Mouse (Mus musculus) c-Kit-positive CD71-positive TER-119-negative erythroid progenitor cells, embryonic 14.5 days (primary cell): ENCODE results near the gene Gm9936.
"Not testable (repeated sequence)": the region's sequence is repeated elsewhere in the genome, so short reads cannot be mapped to it uniquely, and the experiment has no call there.

Experiments used
- DNase-seq: peaks from one replicate; pipeline ENCODE4 v3.0.0-alpha.2; 2013; ENCODE audit warnings: low read depth

Gm9936 gene

GRCm38 (mm10) chr5:114858582-114858981 lies at the start of gene Gm9936:
Gm9936 (minus strand) TSS chr5:114858682.
- DNase-seq: no peak

GRCm38 (mm10) chr5:114902413-114902812 lies 43.9 kb upstream of the Gm9936 start:
- no peak for DNase-seq

DNA sequence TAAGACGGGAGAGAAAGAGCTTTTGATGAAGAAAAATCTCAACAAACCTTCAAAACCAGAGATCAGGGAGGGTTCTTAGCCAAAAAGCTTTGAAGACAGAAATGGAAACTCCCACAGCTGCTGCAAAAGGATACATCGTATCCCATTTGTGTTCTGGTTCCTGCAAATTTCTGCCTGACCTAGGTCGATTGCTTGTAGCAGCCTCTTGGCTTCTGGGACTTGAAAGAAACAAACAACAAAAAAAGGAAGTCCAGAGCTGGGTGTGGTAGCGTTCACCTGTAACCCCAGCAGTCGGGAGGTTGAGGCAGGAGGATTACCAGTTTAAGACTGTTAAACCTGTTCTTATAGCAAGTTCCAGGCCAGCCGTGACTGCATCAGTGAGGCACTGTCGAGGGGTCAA lies 40.4 kb upstream of the Gm9936 start:
- no peak for DNase-seq

- no peak for DNase-seq
These were observed 38.9 kb upstream of the Gm9936 start for GRCm38 (mm10) chr5:114897374-114897793.

DNA sequence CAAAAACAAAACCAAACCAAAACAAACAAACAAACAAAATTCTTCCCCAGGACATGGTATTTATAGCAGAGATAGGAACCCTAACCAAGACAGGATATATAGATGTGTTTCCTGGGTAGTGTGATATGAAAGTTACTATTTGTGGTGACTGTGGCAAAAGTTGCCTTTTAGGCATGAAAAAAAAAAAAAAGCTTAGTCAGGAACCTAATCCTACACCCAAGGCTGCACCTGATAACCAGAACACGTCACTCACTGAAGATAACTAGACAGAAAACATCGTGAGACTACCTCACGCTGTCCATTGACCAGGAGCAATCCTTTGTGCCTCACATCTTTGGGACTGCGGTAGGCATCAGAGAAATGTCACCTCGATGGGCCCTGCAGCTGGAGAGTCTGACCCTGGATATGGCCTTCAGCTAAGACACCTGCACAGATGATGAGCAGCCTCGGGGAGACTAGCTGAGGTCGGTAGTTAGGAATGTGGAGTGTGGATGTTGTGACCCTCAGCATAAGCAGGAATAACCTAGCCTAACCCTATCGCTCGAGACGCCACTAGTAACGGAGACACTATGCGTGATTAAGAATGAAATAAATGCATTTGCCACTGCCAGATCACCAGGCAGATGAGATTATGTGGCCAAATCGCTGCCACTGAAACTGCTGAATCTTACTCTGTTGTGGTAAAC lies 38.3 kb upstream of the Gm9936 start, which contains the start of gene Oasl2:
Oasl2 (plus strand) TSS at position 249 of the 686 bp plus-strand sequence.
- DNase-seq: peak; percentile 13

DNA sequence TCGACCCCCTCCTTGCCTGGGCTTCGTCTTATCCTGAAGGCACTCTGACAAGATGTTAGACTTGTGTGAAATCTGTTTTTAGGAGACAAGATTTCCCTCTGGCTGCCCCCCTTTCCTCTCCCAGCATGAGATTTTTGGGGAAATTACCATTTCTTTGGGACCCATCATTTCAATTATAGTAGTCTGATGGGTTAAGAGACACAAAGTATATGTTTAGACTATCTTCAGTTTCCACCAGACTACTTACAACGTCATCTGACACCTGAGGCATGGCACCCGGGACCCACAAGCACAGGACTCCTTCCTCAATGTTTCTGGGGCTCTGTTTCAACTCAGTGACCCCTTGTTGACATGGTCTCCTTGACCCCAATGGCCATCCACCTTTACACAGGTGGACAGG lies 37.1 kb upstream of the Gm9936 start:
- no peak for DNase-seq

DNA sequence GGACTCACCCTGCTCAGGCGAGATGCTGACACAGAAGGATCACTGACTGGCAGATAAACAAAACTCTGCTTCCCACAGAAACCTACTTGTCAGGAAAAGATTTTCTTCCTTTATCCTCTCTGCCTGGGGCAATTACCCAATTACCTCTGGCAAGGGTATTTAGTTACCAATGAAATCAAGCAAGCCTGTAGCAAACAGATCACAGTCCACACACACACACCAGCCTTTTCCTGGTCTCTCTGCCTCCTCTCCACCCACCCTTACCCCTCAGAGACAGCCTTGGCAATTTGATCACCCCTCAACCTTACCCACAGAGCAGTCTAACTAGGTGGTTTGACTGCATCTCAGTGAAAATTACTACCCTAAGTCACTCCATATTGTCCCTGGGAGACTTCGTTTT lies 30.5 kb upstream of the Gm9936 start:
- no peak for DNase-seq

DNA sequence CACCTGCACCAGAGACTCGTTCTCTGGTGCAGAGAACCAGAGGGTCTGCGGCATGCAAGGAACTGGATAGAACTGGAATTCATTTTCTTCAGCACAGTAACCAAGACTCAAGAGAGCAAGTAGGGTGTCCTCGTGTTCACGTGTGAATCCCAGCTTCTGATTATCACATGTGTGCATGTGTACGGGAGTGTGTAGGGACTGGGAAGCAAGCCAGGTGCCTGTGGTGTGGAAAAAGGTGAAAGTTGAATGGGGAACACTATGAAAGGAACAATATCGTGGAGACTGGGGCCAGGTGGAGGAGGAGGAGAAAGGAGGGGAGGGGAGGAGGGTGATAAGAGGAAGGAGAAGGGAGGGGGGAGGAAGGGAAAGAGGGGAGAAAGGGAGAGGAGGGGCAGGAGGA lies 28.3 kb upstream of the Gm9936 start:
- DNase-seq: no peak

DNA sequence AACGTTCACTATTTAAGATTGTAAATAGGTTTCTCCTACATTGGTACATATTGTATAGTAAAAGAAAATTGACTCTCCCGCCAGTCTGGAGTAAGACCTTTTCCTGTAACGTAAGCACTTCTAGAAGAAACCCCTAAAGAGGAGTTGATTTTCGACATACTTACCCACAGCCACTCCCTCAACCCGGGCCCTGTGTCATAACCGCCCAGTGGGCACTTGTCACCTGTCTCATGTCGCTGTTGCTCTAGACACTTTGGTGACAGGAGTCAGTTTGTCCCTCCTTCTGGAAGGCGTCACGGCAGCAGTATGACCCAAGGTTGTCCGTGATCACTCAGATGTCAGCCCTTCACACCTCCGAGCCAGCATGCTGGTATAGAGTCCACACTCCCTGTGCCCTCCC lies 24.5 kb upstream of the Gm9936 start:
- no peak for DNase-seq

DNA sequence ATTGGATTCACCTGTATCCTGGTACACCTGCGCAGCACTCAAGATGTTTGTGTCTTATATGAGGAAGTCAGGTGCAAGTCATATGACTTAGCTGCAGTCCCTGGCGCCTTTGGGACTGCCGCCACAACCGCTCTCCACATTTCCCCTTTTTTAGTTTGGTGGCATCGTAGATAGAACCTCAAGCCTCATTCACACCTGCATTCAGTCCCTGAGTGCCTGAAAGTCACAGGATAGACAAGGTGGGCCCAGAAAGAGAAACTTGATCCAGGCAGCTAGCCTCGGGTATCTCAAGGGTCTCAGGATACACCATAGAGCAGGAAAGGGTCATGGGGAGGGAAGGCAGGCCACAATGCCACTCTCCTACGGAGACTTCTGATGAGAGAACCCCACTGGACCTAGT lies 23.8 kb upstream of the Gm9936 start:
- DNase-seq: not testable (repeated sequence)

DNA sequence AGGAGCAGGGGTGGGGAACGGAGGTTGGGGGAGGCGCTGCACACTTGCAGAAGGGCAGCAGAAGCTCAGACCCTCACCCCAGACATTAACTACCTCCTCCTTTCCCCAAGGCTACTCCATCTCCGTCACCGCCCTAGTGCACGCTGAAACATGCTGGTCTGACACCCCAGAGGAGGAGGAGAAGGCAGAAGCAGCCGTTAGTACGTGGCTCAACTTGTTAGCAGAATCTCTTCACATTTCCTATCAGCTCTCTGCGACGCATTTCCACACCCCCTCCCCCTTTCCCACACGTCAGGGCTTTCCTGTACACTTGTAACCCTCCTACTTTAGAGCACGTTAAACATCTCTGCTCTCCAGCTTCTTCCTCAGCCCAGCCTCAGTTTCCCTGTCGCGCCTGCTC lies 20.9 kb upstream of the Gm9936 start:
- no peak for DNase-seq

DNA sequence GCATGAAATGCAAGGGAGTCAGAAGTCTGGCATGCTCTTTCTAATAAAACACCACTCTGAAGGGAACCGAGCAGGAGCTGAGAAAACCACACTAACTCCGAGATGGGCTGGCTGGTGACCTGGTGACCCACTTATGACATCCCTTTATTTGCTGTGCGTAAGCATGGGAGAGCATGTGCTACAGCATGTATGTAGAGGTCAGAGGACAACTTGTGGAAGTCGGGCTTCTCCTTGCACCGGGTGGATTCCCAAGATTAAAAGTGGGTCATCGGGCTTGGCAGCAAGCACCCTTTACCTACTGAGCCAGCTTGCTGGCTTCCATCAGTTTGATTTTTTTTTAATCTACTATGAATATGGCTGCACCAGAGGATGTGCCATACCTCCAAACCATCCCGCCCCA lies 19.0 kb upstream of the Gm9936 start:
- DNase-seq: no peak

- DNase-seq: no peak
These were observed 17.8 kb upstream of the Gm9936 start for GRCm38 (mm10) chr5:114876331-114876730.

- DNase-seq: no peak
These were observed 17.4 kb upstream of the Gm9936 start for GRCm38 (mm10) chr5:114875858-114876257.

DNA sequence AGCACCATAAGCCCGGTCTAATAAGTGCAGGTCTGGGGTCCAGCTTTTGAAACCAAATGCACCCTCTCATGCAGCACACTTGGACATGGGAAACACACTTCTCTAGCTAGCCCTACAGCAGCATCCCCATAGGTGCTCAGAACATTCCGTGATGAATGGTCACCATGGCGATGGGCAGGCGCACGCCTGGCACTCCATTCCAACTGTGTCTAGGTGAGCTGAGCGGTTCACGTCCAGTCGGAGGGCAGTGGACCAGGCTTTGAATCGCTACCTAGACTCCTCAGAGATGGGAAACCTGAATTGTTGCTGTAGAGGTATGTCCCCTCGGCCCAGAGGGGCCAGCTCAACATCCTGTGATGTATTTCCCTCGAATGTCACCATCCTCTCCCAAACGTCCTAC lies 6.8 kb upstream of the Gm9936 start:
- no peak for DNase-seq

DNA sequence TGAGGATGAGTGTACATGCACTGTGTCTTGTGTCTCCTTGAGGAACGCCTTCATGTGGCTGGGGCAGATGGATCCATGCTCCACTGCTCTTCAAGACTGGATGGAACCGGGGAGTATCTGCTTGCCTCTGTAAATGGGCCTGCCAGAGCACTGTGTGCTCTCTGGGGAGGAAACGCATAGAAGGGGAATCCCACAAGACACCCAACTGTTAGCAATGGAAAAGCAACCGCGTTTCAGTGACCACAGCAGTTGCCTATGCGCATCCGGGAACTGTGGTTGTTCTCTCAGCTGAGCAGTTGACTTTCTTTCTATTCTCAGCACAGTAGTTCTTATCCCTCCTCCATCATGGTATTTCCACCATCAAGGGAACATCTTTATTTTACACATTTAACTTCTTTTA lies 6.3 kb upstream of the Gm9936 start:
- no peak for DNase-seq

- no peak for DNase-seq
These were observed 3.2 kb upstream of the Gm9936 start for GRCm38 (mm10) chr5:114861730-114862129.

DNA sequence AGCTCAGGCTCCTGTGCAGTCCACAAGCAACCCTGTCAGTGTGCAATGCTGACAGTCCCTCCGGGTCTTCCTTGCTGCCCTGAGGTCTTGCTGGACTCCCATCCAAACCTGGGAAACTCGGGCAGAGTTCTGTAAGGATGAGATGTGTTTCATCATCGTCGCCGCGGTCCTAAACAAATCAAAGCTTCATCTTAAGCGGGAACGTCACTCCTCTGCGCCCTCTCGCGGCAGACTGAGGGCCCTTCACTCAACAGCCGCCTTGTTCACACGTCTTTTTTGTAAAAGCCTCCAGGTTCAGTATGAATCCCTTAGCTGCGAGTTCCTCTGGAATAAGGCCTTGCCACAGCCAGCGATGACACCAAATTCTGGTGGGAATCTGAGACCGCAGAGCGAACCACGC lies 771 bp upstream of the Gm9936 start:
- peak; percentile 51 for DNase-seq

DNA sequence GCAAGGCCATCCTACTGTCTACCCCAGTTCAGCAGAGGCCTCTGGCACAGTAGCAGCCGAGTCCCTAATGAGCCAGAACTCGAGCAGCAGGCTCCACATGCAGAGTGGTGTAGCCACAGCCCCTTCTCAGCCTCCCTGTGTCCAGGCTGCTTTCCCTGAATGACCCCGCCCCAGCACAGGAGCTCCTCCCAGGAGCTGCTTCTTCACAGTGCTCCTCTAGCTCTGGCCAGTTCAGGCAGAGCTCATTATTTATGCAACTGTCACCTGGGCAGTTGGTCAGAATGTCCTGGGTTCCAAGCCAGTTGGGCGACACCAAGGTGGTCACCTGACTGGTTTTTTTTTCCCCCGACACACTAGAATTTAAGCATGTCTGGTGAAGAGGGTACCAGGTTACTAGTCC lies 5.1 kb downstream of the Gm9936 start, which contains the start of gene 4930519G04Rik:
4930519G04Rik (plus strand) TSS at position 301 of the 400 bp plus-strand sequence.
- not testable (repeated sequence) for DNase-seq

GRCm38 (mm10) chr5:114851565-114852236 lies 6.8 kb downstream of the Gm9936 start:
- DNase-seq: no peak

- DNase-seq: not testable (repeated sequence)
These were observed 14.1 kb downstream of the Gm9936 start for GRCm38 (mm10) chr5:114844371-114844770.

- DNase-seq: no peak
These were observed 15.8 kb downstream of the Gm9936 start for GRCm38 (mm10) chr5:114842674-114843073.

GRCm38 (mm10) chr5:114842155-114842554 lies 16.3 kb downstream of the Gm9936 start:
- DNase-seq: not testable (repeated sequence)

GRCm38 (mm10) chr5:114840481-114840880 lies 18.0 kb downstream of the Gm9936 start:
- not testable (repeated sequence) for DNase-seq
